Mouse (Mus musculus) kidney, postnatal 25 days (tissue): ENCODE measurements around the gene Miga1.
A peak's percentile ranks its signal among the peaks of the same experiment; 100 is the strongest.
"Not testable (repeated sequence)": the region's sequence is repeated elsewhere in the genome, so short reads cannot be mapped to it uniquely, and the experiment has no call there.

ENCODE experiments used
- DNase-seq, 2 experiments: peaks; one replicate each; pipeline ENCODE4 v3.0.0; 2021; ENCODE audit warnings: mixed read lengths in 2 of 2

The Miga1 gene

GRCm38 (mm10) chr3:152321765-152322547 lies 18.3 kb downstream of the Miga1 start:
- DNase-seq, result no peak

GRCm38 (mm10) chr3:152320972-152321645 lies 19.1 kb downstream of the Miga1 start:
- DNase-seq, result no peak

GRCm38 (mm10) chr3:152316447-152317173 lies 23.6 kb downstream of the Miga1 start:
- not testable (repeated sequence) for DNase-seq

DNA sequence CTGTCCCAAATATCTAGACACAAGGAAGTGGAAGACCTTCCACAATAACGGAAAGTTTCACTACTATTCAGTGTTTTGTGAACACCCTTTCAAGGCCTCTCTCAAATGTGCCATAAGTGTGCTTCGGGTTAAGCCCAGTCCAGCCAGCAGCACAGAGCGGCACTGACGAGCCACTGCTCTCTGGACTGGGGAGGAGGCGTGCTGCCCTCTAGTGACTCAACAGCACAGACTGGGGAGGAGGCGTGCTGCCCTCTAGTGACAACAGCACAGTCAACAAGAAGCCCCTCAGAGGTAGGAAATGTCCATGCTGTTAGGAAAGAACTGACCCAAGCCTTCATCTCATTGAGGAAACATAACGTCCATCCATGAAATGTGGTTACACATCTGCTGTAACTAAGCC lies 24.6 kb downstream of the Miga1 start:
- peak; percentile 90 to 91 for DNase-seq

DNA sequence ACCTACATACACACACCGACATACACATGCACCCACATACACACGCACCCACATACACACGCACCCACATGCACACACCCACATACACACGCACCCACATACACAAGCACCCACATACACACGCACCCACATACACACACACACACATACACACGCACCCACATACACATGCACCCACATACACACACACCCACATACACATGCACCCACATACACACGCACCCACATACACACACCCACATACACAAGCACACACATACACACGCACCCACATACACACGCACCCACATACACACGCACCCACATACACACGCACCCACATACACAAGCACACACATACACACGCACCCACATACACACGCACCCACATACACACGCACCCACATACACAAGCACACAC lies 25.5 kb downstream of the Miga1 start:
- DNase-seq, result not testable (repeated sequence)

DNA sequence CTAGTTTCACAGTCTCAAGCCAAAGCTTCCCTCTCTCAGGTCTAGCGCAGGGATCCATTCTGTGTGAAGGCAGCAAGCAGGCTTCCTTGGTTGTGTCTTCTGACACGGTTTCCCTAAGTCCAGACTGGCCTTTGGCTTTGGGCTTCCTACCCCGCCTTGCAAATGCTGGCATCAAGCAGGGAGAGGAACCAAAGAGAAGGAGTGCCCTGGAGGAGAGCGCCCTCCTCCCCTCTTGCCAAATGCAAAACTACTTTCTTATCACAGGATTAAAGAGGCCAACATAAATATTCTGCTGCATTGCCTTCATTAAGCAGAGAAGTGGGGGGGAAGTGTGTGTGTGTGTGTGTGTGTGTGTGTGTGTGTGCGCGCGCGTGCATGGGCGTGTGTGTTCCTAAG lies 31.0 kb downstream of the Miga1 start:
- no peak for DNase-seq

DNA sequence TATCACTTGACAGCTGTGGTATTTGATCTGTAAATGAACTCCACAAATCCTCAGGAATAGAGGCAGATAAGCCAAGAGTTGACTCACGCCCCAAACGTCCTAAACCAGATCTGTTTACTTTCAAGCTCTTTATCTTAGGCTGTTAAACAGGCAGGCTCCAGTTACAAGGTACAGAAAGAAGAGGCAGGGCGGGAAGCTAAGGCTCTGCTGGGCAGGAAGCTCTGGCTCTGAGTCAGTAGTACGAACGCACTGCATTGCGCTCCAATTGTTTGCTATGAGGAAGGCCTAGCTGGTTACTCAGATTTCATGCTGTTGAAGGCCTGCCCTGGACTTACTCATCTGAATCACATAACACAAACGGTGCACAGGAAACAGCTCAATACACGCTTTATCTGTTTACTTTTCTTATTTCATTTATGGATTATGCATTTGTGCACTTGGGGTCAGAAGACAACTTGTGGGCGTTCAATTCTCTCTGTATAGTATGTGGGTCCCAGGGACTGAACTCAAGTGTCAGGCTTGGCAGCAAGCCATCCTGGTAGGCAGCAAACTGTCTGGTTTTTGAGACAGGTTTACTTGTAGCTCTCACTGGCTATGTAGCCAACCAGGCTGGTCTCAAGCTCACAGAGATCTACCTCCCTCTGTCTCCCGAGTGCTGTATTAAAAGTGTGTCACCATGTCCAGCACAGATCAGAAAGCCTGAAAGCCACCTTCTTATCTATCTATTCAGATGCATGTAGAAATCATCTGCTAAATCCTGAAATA lies 31.5 kb downstream of the Miga1 start:
- peak; percentile 4 to 33 for DNase-seq

- no peak for DNase-seq
These were observed 34.2 kb downstream of the Miga1 start for GRCm38 (mm10) chr3:152305971-152306370.

GRCm38 (mm10) chr3:152305080-152305479 lies 35.1 kb downstream of the Miga1 start:
- DNase-seq, result no peak

DNA sequence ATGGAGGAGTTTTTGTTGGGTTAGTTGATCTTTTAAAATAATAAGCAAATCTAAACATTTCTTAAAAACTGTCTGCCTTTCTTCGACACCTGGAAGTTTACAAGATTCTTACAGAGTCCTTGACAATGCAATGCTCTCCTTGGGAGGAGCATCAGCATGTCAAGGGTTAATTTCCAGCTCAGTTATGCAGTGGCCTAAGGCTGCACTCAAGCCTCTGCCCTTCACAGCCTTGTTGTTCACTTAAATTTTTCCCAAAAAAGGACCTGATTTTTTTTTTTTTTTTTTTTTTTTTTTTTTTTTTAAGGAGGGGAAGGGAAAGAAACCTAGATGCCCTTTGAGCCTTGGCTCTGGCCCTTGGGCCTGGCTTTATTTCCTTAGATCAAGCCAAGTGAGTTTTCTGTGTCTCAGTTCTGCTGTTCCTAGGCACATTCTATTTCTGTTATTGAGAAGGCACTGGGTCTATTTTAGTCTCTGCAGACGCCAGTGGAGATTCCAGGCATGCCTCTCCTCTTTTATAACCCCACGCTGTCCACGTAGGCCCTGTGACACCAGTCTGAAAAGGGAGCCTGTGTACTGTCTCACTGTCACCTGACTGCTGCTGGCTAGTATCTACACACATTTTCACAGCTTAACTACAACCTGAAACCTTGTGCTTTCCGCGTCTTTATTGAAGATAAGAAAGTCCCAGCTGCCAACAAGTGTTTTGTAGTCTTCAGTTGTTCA lies 36.0 kb downstream of the Miga1 start:
- peak; percentile 18 to 48 for DNase-seq

GRCm38 (mm10) chr3:152302991-152303390 lies 37.2 kb downstream of the Miga1 start:
- DNase-seq, result no peak

DNA sequence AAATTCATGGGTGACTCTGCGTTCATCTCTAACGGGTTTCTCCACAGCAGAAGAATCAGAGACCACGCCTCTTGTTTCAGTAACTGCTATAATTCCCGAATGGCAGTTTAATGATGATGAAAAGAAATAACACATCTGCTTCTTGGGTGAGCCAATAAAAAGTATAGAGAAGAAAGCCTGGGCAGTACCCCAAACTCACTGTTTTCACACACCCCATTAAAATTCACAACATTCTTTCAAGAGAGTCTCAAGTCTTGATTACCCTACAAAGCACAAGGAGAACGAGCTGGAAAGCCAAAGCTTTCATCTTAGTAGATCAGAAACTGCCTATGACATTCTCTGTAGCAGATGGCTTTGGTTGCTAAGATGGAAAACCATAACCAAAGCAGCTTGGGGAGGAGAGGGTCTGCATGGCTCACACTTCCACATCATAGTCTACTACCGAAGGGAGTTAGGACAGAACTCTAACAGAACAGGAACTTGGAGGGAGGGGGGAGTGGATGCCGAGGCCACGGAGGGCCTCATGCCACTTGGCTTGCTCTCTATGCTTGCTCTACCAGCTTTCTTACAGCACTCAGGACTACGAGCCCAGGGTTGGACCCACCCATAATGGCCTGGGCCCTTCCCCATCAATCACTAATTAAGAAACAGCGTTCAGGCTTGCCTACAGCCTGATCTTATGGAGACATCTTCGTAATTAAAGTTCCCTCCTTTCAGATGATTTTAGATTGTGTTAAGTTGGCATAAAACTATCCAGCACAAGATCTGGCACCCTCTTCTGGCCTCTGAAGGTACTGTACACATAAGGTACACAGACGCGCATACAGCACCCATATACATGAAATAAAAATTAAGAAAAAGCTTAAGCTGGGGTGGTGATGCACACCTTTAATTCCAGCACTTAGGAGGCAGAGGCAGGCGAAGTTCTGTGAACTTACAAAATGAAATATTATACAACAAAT lies 39.5 kb downstream of the Miga1 start:
- DNase-seq, result peak in 1 of 2 experiments; percentile 8

DNA sequence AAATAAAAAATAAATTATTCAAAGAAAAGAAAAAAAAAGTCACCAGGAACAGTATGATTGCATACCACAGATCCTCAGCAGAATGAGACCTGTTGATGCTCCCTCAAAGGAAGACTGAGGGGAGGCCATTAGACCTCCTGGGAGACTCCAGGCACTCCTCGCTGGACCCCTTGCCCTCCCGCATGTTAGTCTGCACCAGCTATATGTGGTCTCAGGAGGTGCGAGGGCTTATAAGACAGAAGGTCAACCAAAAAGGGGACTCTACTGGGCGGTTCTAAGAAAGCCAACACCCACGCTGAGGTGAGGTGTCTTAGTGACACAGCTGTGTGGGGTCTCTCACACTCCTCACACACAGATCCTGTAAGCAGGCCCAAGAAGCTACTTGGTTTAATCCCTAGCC lies 44.3 kb downstream of the Miga1 start:
- DNase-seq, result no peak

DNA sequence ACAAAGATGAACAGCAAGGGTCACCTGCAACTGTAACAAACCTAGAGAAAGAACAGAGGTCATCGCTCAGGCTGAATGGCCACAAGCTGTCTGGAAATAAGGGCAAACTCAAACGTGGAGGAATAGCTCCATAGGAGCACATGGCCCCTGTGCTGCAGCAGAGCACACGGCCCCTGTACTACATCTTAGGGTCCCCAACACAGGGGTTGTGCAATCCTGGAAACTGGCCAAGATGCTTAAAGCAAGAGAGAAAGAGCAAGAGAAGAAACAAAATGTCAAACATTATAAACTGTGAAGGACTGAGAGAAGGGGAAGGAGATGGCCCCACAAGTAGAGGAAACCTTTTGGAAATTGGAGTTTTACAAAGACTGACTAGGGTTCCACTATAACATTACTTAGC lies 45.8 kb downstream of the Miga1 start:
- DNase-seq, result no peak

DNA sequence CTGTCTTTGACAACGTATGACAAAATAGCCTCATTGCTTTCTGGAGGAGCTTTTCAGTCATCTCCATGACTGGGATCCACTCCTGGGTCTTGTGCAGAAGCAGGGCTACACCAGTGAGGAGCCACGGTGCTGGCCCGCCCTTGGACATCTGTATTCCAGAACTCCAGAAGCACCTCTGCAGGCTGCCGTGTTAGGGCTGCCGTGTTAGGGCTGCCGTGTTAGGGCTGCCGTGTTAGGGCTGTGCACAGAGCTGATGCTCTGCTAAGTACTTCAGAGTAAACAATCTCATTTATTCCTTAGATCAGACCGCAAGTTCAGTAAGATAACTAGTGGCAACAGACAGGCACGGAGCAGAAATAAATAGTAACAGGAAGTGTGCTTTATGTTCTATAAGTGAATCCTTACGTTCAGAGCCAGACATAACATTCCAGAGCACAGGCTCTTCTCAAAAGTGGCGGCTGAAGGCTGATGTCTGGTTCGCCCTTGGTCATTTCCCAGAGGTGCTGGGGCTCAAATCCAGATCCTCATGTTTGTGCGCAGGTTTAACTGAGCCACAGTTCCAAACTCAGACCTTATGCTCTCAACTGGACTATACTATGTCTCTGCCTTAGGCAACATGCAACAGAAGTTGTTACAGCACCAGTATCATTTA lies 46.6 kb downstream of the Miga1 start:
- no peak for DNase-seq

DNA sequence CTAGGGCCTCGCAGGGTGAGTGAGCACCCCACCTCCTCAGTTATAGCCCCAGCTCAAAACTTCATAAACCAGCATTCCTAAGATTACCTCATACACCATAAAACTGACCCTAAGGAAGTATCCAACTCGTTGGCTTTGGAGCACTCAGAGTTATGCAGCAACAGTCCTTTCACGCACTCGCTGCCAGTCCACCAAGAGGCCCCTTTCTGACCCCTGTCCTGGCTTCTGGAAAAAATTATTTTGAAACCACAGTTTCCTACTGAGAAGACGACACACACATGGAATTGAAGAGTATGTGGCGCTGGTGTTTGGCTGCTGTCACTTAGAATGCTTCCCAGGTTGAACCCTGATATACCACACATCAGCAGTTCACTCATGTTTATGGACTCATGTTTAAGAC lies 48.3 kb downstream of the Miga1 start:
- DNase-seq, result no peak

DNA sequence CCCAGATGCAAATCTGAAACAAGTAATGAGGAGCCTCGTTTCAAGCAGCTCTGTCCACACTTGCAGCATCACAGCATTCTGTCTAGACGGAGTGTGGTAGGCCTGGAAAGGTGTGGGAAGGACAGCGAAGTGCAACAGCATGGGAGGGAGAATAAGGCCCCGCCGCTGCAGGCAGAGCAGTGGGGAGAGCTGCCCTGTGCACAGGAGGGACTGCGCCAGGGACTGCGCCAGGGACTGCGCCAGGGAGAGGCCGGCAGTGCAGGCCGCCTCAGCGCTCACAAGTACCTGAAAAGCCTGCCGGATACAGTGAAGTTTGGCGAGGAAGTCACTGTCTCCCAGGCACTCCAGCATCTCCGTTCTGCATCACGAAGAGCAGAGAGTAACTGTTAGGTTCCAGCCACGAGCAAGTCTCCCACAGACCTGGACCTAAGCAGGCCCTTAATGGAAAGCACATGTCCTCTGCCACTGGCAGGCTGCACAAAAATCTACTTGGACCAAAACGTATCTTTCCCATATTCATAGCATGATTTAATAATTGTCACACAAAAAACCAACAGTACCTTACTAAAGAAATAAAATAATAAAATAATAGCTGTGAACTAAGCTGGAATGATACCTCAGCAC lies 49.9 kb downstream of the Miga1 start:
- no peak for DNase-seq

DNA sequence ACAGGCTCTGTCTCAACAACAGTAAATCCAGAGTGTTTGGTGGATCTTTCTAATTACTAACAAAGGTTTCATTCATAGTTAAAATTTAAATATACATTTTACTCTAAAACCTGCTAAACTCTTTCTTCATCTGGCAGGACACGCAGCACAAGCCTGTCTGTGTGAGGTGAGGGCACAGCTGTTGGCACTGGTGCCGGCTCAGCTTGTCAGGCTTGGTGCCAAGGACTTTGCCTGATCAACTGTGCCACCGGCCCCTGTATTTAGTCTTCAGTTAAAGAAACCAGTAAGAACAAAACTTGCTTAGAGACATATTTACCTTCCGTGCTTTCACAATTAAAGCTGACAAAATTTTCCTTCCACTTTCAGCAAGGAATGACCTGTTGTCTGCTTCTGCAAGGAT lies 51.5 kb downstream of the Miga1 start:
- DNase-seq, result peak; percentile 51 to 64

GRCm38 (mm10) chr3:152288276-152288675 lies 51.9 kb downstream of the Miga1 start:
- no peak for DNase-seq

GRCm38 (mm10) chr3:152287810-152288209 lies 52.4 kb downstream of the Miga1 start:
- no peak for DNase-seq
